Mouse (Mus musculus): ENCODE measurements around the gene Esf1. TPM values are rescaled to one million over a fixed set of nuclear protein-coding genes. Genes with fewer than 3 reads are reported as not detected.

Esf1 gene
- 14.8 and 16.0 TPM in 2 replicates for polyA plus RNA-seq (2015; fragmentation: Nextera tagmentation; extraction: Ambion mirVana)

DNA sequence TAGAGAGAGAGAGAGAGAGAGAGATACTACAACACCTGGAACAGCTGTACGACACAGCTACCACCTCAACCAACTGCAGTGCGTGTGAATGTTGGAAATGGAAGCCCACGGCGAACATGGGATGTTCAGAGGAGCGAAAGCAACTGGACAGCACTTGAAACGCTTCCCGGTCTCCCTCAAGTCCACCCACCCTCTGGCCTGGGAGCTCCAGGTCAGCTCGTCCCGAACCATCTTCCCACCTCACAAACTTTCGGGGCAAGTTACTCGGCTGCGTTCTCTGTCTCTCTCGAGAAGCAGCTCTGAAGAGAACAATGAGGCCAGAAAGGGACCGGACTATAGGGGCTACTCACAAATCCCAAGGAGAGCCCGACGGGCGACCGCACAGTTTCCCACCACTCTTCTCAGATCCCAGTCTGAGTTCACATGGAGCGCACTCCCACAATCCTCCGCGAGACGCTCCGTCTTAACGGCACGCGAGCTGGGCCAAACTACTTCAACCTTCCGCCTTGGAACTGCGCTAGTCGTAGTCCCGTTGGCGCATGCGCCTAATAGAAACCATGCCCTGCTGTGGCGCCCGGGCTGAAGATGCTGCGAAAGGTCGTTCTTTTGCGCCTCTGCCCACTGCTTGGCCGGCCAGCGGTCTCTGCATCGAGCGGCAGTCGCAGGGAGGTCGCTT, at the start of gene Esf1, which contains the start of gene Ndufaf5:
TSS of gene Esf1 (minus strand) at position 438 of the 676 bp plus-strand sequence.
TSS of gene Ndufaf5 (plus strand) at position 523 of the 676 bp plus-strand sequence.

DNA sequence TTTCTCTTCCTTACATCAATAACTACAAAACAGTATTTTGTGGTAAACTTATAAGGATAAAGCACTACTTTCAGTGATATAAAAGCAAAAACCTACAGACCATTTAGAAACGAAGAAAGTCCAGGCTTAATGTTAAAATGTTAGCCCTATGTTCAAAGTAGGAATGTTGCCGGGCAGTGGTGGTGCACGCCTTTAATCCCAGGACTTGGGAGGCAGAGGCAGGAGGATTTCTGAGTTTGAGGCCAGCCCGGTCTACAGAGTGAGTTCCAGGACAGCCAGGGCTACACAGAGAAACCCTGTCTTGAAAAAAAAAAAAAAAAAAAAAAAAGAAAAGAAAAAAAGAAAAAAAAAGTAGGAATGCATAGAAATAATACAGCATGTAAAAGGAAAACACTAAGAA, 18.6 kb downstream of the Esf1 start, which contains the start of gene Gm17374:
TSS of gene Gm17374 (plus strand) at position 301 of the 400 bp plus-strand sequence.

Other genes starting within 250 kb of the Esf1 start
- 21.8 and 24.7 TPM in 2 replicates for gene Tasp1, start 103.8 kb downstream of the Esf1 start, polyA plus RNA-seq (2015; fragmentation: Nextera tagmentation; extraction: Ambion mirVana)
- gene Gm17374, start 18.5 kb downstream of the Esf1 start, polyA plus RNA-seq (2015; fragmentation: Nextera tagmentation; extraction: Ambion mirVana), result not detected in 2 replicates
- 68.9 and 75.8 TPM in 2 replicates for gene Ndufaf5, start 85 bp upstream of the Esf1 start, polyA plus RNA-seq (2015; fragmentation: Nextera tagmentation; extraction: Ambion mirVana)
- gene Sel1l2, start 219.1 kb upstream of the Esf1 start, polyA plus RNA-seq (2015; fragmentation: Nextera tagmentation; extraction: Ambion mirVana), result not detected in 2 replicates
- gene Macrod2, start 224.7 kb upstream of the Esf1 start, polyA plus RNA-seq (2015; fragmentation: Nextera tagmentation; extraction: Ambion mirVana), result 52.8 and 54.7 TPM in 2 replicates

All from neural tube, postnatal 0 days (tissue).